Mouse (Mus musculus): ENCODE measurements at regions not wholly inside any gene's neighbourhood (a gene's known extent, or its start where the extent isn't known, plus 50 kb on each side); places are given as distances from the start of the nearest gene placed in this dataset.

- ATAC-seq (ENCODE audit: insufficient number of reproducible peaks, insufficient read depth, low FRiP score, low read depth): no peak
- H3K4me1 ChIP-seq (ENCODE audit: control insufficient read depth in 2 of 2, insufficient read depth in 2 of 2, low read length in 2 of 2): peaks cover 6 to 7% of the 10 kb centered on the region in 2 experiments
- peak overlapping the region; percentile 90 for H3K4me2 ChIP-seq (ENCODE audit: low read length)
- peak overlapping the region; percentile 37 to 39 for H3K4me3 ChIP-seq (ENCODE audit: control insufficient read depth in 1 of 2, insufficient read depth in 1 of 2, low read depth in 1 of 2, low read length in 2 of 2)
- no peaks in the 10 kb centered on the region for H3K27me3 ChIP-seq (ENCODE audit: control insufficient read depth, insufficient read depth, low read length)
- H3K36me3 ChIP-seq (ENCODE audit: control insufficient read depth, insufficient read depth, low read length): no peaks in the 10 kb centered on the region
- no peak overlapping the region for H3K27ac ChIP-seq (replicated peaks in 1 of 2; ENCODE audit: control insufficient read depth in 1 of 2, insufficient read depth in 1 of 2, low read depth in 2 of 2, low read length in 2 of 2)
- peak overlapping the region; percentile 57 for H3K9ac ChIP-seq (ENCODE audit: low read length)
- no peaks in the 10 kb centered on the region for H3K9me3 ChIP-seq (ENCODE audit: control insufficient read depth, low read length)
- WGBS: 25% methylated on average over 14 of the region's 15 CpGs
Observed at GRCm38 (mm10) chr7:116608350-116609085, 104.3 kb downstream of the Nucb2 start.

DNA sequence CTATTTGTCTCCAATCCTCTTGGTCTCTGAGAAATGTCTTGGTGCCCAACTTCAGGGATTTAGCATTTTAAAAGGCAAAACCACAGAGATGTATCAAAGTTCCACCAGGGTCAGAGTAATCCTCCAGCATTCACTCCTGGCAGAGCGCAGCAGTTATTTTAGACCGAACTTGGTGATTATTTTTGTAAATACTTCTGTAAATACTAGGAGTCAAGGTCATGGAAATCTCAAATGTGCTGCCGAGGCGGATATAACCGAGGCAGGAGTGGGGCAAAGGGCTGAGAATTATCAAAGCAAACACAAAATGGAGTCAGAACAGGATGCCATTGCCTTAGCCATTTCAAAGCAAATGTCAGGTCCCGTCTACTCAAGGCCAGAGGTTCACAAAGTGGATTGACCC lies 105.2 kb downstream of the Nucb2 start:
- H3K36me3 ChIP-seq (ENCODE audit: control insufficient read depth, insufficient read depth, low read length): no peaks in the 10 kb centered on the region
- no peak overlapping the region for H3K9ac ChIP-seq (ENCODE audit: low read length)
- H3K4me1 ChIP-seq (ENCODE audit: control insufficient read depth in 2 of 2, insufficient read depth in 2 of 2, low read length in 2 of 2): peaks cover 6 to 7% of the 10 kb centered on the region in 2 experiments
- H3K27ac ChIP-seq (replicated peaks in 1 of 2; ENCODE audit: control insufficient read depth in 1 of 2, insufficient read depth in 1 of 2, low read depth in 2 of 2, low read length in 2 of 2): no peak overlapping the region
- no peak overlapping the region for H3K4me3 ChIP-seq (ENCODE audit: control insufficient read depth in 1 of 2, insufficient read depth in 1 of 2, low read depth in 1 of 2, low read length in 2 of 2)
- 73% methylated on average over 6 of the region's 6 CpGs for WGBS
- no peak overlapping the region for H3K4me2 ChIP-seq (ENCODE audit: low read length)
- no peaks in the 10 kb centered on the region for H3K9me3 ChIP-seq (ENCODE audit: control insufficient read depth, low read length)
- no peak for ATAC-seq (ENCODE audit: insufficient number of reproducible peaks, insufficient read depth, low FRiP score, low read depth)
- no peaks in the 10 kb centered on the region for H3K27me3 ChIP-seq (ENCODE audit: control insufficient read depth, insufficient read depth, low read length)

DNA sequence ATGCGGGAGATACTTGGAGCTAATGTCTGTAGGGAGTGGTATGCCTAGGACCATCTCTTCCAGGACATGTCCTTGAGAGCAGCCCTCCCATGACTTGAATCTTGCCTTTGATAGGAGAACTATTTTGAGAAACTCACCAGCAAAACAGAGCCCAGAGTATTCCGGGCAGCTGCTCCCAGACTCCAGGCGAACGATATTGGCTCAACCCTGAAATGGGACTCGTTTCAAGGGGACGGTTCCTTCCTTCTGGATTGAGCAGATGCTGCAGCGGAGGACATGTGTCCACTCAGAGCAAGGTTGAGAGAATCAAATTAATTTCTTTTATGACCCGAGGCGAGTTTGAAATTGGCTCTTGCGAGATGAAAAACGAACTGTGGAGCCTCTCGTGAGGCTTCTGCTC lies 105.7 kb downstream of the Nucb2 start:
- ATAC-seq (ENCODE audit: insufficient number of reproducible peaks, insufficient read depth, low FRiP score, low read depth): no peak
- H3K27ac ChIP-seq (replicated peaks in 1 of 2; ENCODE audit: control insufficient read depth in 1 of 2, insufficient read depth in 1 of 2, low read depth in 2 of 2, low read length in 2 of 2): no peak overlapping the region
- peaks cover 6 to 7% of the 10 kb centered on the region in 2 experiments for H3K4me1 ChIP-seq (ENCODE audit: control insufficient read depth in 2 of 2, insufficient read depth in 2 of 2, low read length in 2 of 2)
- H3K4me3 ChIP-seq (ENCODE audit: control insufficient read depth in 1 of 2, insufficient read depth in 1 of 2, low read depth in 1 of 2, low read length in 2 of 2): no peak overlapping the region
- H3K27me3 ChIP-seq (ENCODE audit: control insufficient read depth, insufficient read depth, low read length): no peaks in the 10 kb centered on the region
- H3K9me3 ChIP-seq (ENCODE audit: control insufficient read depth, low read length): no peaks in the 10 kb centered on the region
- no peaks in the 10 kb centered on the region for H3K36me3 ChIP-seq (ENCODE audit: control insufficient read depth, insufficient read depth, low read length)
- no peak overlapping the region for H3K4me2 ChIP-seq (ENCODE audit: low read length)
- WGBS: 59% methylated on average over 12 of the region's 12 CpGs
- H3K9ac ChIP-seq (ENCODE audit: low read length): no peak overlapping the region

- no peaks in the 10 kb centered on the region for H3K4me1 ChIP-seq (ENCODE audit: control insufficient read depth in 2 of 2, insufficient read depth in 2 of 2, low read length in 2 of 2)
- WGBS: 71% methylated on average over 3 of the region's 3 CpGs
- H3K4me2 ChIP-seq (ENCODE audit: low read length): no peak overlapping the region
- H3K9ac ChIP-seq (ENCODE audit: low read length): no peak overlapping the region
- no peaks in the 10 kb centered on the region for H3K36me3 ChIP-seq (ENCODE audit: control insufficient read depth, insufficient read depth, low read length)
- ATAC-seq (ENCODE audit: insufficient number of reproducible peaks, insufficient read depth, low FRiP score, low read depth): no peak
- H3K27ac ChIP-seq (replicated peaks in 1 of 2; ENCODE audit: control insufficient read depth in 1 of 2, insufficient read depth in 1 of 2, low read depth in 2 of 2, low read length in 2 of 2): no peak overlapping the region
- H3K27me3 ChIP-seq (ENCODE audit: control insufficient read depth, insufficient read depth, low read length): no peaks in the 10 kb centered on the region
- no peak overlapping the region for H3K4me3 ChIP-seq (ENCODE audit: control insufficient read depth in 1 of 2, insufficient read depth in 1 of 2, low read depth in 1 of 2, low read length in 2 of 2)
- H3K9me3 ChIP-seq (ENCODE audit: control insufficient read depth, low read length): no peaks in the 10 kb centered on the region
Observed at GRCm38 (mm10) chr7:116615984-116616383, 111.8 kb downstream of the Nucb2 start.

- Histone ChIP-seq H3K4me1 (ENCODE audit: control insufficient read depth in 2 of 2, insufficient read depth in 2 of 2, low read length in 2 of 2) (no peaks in the 10 kb centered on the region), H3K4me3 (ENCODE audit: control insufficient read depth in 1 of 2, insufficient read depth in 1 of 2, low read depth in 1 of 2, low read length in 2 of 2) (no peak overlapping the region), H3K9ac (ENCODE audit: low read length) (no peak overlapping the region), H3K36me3 (ENCODE audit: control insufficient read depth, insufficient read depth, low read length) (no peaks in the 10 kb centered on the region), H3K9me3 (ENCODE audit: control insufficient read depth, low read length) (no peaks in the 10 kb centered on the region), H3K4me2 (ENCODE audit: low read length) (no peak overlapping the region), H3K27ac (replicated peaks in 1 of 2; ENCODE audit: control insufficient read depth in 1 of 2, insufficient read depth in 1 of 2, low read depth in 2 of 2, low read length in 2 of 2) (no peak overlapping the region), H3K27me3 (ENCODE audit: control insufficient read depth, insufficient read depth, low read length) (no peaks in the 10 kb centered on the region)
- no peak for ATAC-seq (ENCODE audit: insufficient number of reproducible peaks, insufficient read depth, low FRiP score, low read depth)
- WGBS: 46% methylated on average over 2 of the region's 2 CpGs
Observed at GRCm38 (mm10) chr7:116619636-116620035, 115.5 kb downstream of the Nucb2 start.

GRCm38 (mm10) chr7:116620381-116620780 lies 116.2 kb downstream of the Nucb2 start:
- Histone ChIP-seq H3K27me3 (ENCODE audit: control insufficient read depth, insufficient read depth, low read length) (no peaks in the 10 kb centered on the region), H3K4me2 (ENCODE audit: low read length) (no peak overlapping the region), H3K4me3 (ENCODE audit: control insufficient read depth in 1 of 2, insufficient read depth in 1 of 2, low read depth in 1 of 2, low read length in 2 of 2) (no peak overlapping the region), H3K9me3 (ENCODE audit: control insufficient read depth, low read length) (no peaks in the 10 kb centered on the region), H3K27ac (replicated peaks in 1 of 2; ENCODE audit: control insufficient read depth in 1 of 2, insufficient read depth in 1 of 2, low read depth in 2 of 2, low read length in 2 of 2) (no peak overlapping the region), H3K36me3 (ENCODE audit: control insufficient read depth, insufficient read depth, low read length) (no peaks in the 10 kb centered on the region), H3K4me1 (ENCODE audit: control insufficient read depth in 2 of 2, insufficient read depth in 2 of 2, low read length in 2 of 2) (no peaks in the 10 kb centered on the region), H3K9ac (ENCODE audit: low read length) (no peak overlapping the region)
- no peak for ATAC-seq (ENCODE audit: insufficient number of reproducible peaks, insufficient read depth, low FRiP score, low read depth)
- WGBS: 59% methylated on average over 4 of the region's 4 CpGs

GRCm38 (mm10) chr7:116633210-116633609 lies 129.0 kb downstream of the Nucb2 start:
- Histone ChIP-seq H3K27ac (replicated peaks in 1 of 2; ENCODE audit: control insufficient read depth in 1 of 2, insufficient read depth in 1 of 2, low read depth in 2 of 2, low read length in 2 of 2) (no peak overlapping the region), H3K4me1 (ENCODE audit: control insufficient read depth in 2 of 2, insufficient read depth in 2 of 2, low read length in 2 of 2) (no peaks in the 10 kb centered on the region), H3K9ac (ENCODE audit: low read length) (no peak overlapping the region), H3K27me3 (ENCODE audit: control insufficient read depth, insufficient read depth, low read length) (no peaks in the 10 kb centered on the region), H3K4me3 (ENCODE audit: control insufficient read depth in 1 of 2, insufficient read depth in 1 of 2, low read depth in 1 of 2, low read length in 2 of 2) (no peak overlapping the region), H3K4me2 (ENCODE audit: low read length) (no peak overlapping the region), H3K9me3 (ENCODE audit: control insufficient read depth, low read length) (no peaks in the 10 kb centered on the region), H3K36me3 (ENCODE audit: control insufficient read depth, insufficient read depth, low read length) (no peaks in the 10 kb centered on the region)
- no peak for ATAC-seq (ENCODE audit: insufficient number of reproducible peaks, insufficient read depth, low FRiP score, low read depth)
- WGBS: 70% methylated on average over 3 of the region's 3 CpGs
